Mouse (Mus musculus): ENCODE measurements around the gene Igf1r.

GRCm38 (mm10) chr7:68100388-68100787 lies 147.8 kb downstream of the Igf1r start:
- TF ChIP-seq CTCF (IDR thresholded peaks at IDR 0.05) (no peak), POLR2A (IDR thresholded peaks at IDR 0.05; ENCODE audit: insufficient read depth, low read depth, low read length) (no peak), EP300 (IDR thresholded peaks at IDR 0.05; ENCODE audit: insufficient read depth, low read depth, low read length) (no peak)
